Mouse (Mus musculus) kidney, postnatal 14 days (tissue): ENCODE data around the gene Nfatc2.
A peak's percentile ranks its signal among the peaks of the same experiment; 100 is the strongest.

Experiments used
- DNase-seq: peaks from one replicate; pipeline ENCODE4 v3.0.0; 2022; ENCODE audit warnings: mixed read lengths

The Nfatc2 gene

GRCm38 (mm10) chr2:168608125-168608564 is 6.7 kb upstream of the Nfatc2 start:
- no peak for DNase-seq

GRCm38 (mm10) chr2:168604655-168605070 is 3.2 kb upstream of the Nfatc2 start:
- no peak for DNase-seq

- DNase-seq, result no peak
Observed at GRCm38 (mm10) chr2:168602387-168602741, 907 bp upstream of the Nfatc2 start.

- DNase-seq, result no peak
Observed at GRCm38 (mm10) chr2:168600750-168601490, 537 bp downstream of the Nfatc2 start.

GRCm38 (mm10) chr2:168595693-168596092 is 5.8 kb downstream of the Nfatc2 start:
- DNase-seq, result no peak

GRCm38 (mm10) chr2:168593676-168594075 is 7.8 kb downstream of the Nfatc2 start:
- DNase-seq, result no peak

- no peak for DNase-seq
Observed at GRCm38 (mm10) chr2:168593004-168593403, 8.5 kb downstream of the Nfatc2 start.

GRCm38 (mm10) chr2:168591076-168591475 is 10.4 kb downstream of the Nfatc2 start:
- DNase-seq, result no peak

GRCm38 (mm10) chr2:168590556-168590955 is 10.9 kb downstream of the Nfatc2 start:
- no peak for DNase-seq

- DNase-seq, result peak; percentile 81
Observed at GRCm38 (mm10) chr2:168590168-168590551, 11.3 kb downstream of the Nfatc2 start.

- no peak for DNase-seq
Observed at GRCm38 (mm10) chr2:168589368-168590167, 11.9 kb downstream of the Nfatc2 start.

- DNase-seq, result no peak
Observed at GRCm38 (mm10) chr2:168588591-168589367, 12.7 kb downstream of the Nfatc2 start.

GRCm38 (mm10) chr2:168587159-168587558 is 14.3 kb downstream of the Nfatc2 start:
- peak; percentile 58 for DNase-seq

- peak; percentile 58 for DNase-seq
Observed at GRCm38 (mm10) chr2:168586512-168586911, 14.9 kb downstream of the Nfatc2 start.

GRCm38 (mm10) chr2:168584857-168585256 is 16.6 kb downstream of the Nfatc2 start:
- no peak for DNase-seq

GRCm38 (mm10) chr2:168584408-168584807 is 17.0 kb downstream of the Nfatc2 start:
- no peak for DNase-seq

- DNase-seq, result no peak
Observed at GRCm38 (mm10) chr2:168583084-168583483, 18.4 kb downstream of the Nfatc2 start.

GRCm38 (mm10) chr2:168581207-168581854 is 20.1 kb downstream of the Nfatc2 start:
- DNase-seq, result no peak

GRCm38 (mm10) chr2:168580295-168580915 is 21.1 kb downstream of the Nfatc2 start:
- DNase-seq, result no peak

- no peak for DNase-seq
Observed at GRCm38 (mm10) chr2:168579601-168580130, 21.8 kb downstream of the Nfatc2 start.

GRCm38 (mm10) chr2:168579109-168579508 is 22.3 kb downstream of the Nfatc2 start:
- no peak for DNase-seq

- peak; percentile 52 for DNase-seq
Observed at GRCm38 (mm10) chr2:168578132-168578531, 23.3 kb downstream of the Nfatc2 start.
